Mouse (Mus musculus): ENCODE results near the gene Ube2e1. TPM values are rescaled to one million over a fixed set of nuclear protein-coding genes. Genes with fewer than 3 reads are reported as not detected.

Gene Ube2e1
- total RNA-seq, 1 experiment = 17.0 TPM

DNA sequence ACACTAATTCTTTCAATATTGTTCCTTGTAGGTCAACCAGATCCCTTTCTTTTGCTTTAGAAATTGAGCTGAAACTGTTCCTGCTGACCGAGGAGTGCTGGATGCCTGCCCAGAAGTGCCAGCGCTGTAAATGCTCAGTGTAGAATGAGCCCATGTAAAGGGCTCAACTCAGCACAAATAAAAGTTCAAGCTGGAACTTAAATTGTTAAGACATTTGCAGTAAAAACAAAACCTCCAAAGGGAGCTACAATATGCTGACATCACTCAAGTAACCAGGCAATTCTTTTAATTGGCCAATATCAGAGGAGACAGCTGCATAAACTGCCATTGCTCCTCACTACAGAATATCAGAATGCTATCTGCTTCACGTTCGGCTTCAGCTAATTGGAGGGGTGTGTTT, 68.2 kb downstream of the Ube2e1 start:
- in situ Hi-C loops (cut with MboI; ENCODE audit: low sequenced_read_pairs in 2 of 2, unreplicated experiment in 2 of 2) = no loop called here
- Histone ChIP-seq H3K4me1 (ENCODE audit: control insufficient read depth in 2 of 2, insufficient read depth in 2 of 2, low read length in 2 of 2, poor library complexity in 1 of 2) (0 out of 4 replicates have a peak, but pooled peaks cover 0 to 1% of the 10 kb centered on the region in 2 experiments), H3K36me3 (ENCODE audit: control insufficient read depth, insufficient read depth, low read length, poor library complexity, severe bottlenecking) (peaks cover 3% of the 10 kb centered on the region; the same call in 1 of the 2 replicates), H3K4me3 (ENCODE audit: insufficient read depth in 1 of 2, low read depth in 1 of 2, low read length in 2 of 2, poor library complexity in 1 of 2, severe bottlenecking in 1 of 2) (no peak overlapping the region), H3K9me3 (ENCODE audit: control insufficient read depth, insufficient read depth, low read depth, low read length) (no peaks in the 10 kb centered on the region), H3K9ac (ENCODE audit: insufficient read depth, low read depth, low read length, poor library complexity, severe bottlenecking) (no peak overlapping the region), H3K27ac (ENCODE audit: insufficient read depth, low read depth, low read length, poor library complexity, severe bottlenecking) (no peak overlapping the region)
- TF ChIP-seq MAFK (IDR thresholded peaks at IDR 0.05; ENCODE audit: insufficient read depth, low read depth, low read length) (no peak), HCFC1 (IDR thresholded peaks at IDR 0.05; ENCODE audit: borderline replicate concordance, insufficient read depth, low read length) (no peak), ZC3H11A (IDR thresholded peaks at IDR 0.05; ENCODE audit: borderline replicate concordance, low read depth, low read length) (no peak), CHD2 (IDR thresholded peaks at IDR 0.05; ENCODE audit: low read depth, low read length) (no peak), ZNF384 (IDR thresholded peaks at IDR 0.05; ENCODE audit: low read depth, low read length) (no peak)
- DNase-seq (ENCODE audit: low read depth, low spot score) = no peak

DNA sequence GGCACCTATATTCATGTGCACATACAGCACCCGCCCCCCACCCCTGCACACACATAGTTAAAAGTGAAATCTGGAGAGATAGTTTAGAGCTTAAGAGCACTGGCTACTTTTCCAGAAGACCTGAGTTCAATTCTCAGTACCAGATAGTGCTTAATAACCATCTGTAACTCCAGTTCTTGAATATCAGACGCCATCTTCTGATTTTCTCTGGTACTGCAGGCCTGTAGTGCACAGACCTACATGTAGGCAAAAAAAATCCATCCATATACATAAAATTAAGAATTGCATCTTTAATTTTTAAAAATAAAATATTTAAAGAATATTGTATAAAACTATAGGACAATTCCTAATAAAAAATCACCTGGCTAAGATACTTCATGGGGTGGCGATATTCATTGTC, 70.5 kb downstream of the Ube2e1 start:
- in situ Hi-C loops (cut with MboI; ENCODE audit: low sequenced_read_pairs in 2 of 2, unreplicated experiment in 2 of 2) = no loop called here
- TF ChIP-seq ZC3H11A (IDR thresholded peaks at IDR 0.05; ENCODE audit: borderline replicate concordance, low read depth, low read length) (no peak), HCFC1 (IDR thresholded peaks at IDR 0.05; ENCODE audit: borderline replicate concordance, insufficient read depth, low read length) (no peak), ZNF384 (IDR thresholded peaks at IDR 0.05; ENCODE audit: low read depth, low read length) (0 out of 2 replicates have a peak, but pooled peaks have one; percentile 13), CHD2 (IDR thresholded peaks at IDR 0.05; ENCODE audit: low read depth, low read length) (no peak), MAFK (IDR thresholded peaks at IDR 0.05; ENCODE audit: insufficient read depth, low read depth, low read length) (no peak)

DNA sequence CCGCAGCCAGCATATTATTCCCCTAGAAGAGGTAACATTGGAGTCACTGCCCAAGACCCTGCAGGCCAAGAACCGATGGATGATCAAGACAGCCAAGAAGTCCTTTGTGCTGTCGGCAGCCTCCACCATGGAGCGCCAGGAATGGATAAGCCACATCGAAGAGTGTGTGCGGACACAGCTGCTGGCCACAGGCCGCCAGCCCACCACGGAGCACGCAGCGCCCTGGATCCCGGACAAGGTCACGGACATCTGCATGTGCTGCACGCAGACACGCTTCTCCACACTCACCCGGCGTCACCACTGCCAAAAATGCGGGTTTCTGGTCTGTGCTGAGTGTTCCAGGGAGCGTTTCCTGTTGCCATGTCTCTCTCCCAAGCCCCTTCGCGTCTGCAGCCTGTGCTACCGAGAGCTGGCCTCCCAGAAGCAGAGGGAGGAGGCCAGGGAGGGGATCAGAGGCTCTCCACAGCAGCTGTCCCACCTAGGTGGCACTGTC, 89.0 kb downstream of the Ube2e1 start:
- Histone ChIP-seq H3K4me3 (ENCODE audit: insufficient read depth in 1 of 2, low read depth in 1 of 2, low read length in 2 of 2, poor library complexity in 1 of 2, severe bottlenecking in 1 of 2) (peak overlapping the region; percentile 25 to 41; a peak in 2 of 4 replicates), H3K36me3 (ENCODE audit: control insufficient read depth, insufficient read depth, low read length, poor library complexity, severe bottlenecking) (no peaks in the 10 kb centered on the region), H3K9me3 (ENCODE audit: control insufficient read depth, insufficient read depth, low read depth, low read length) (peaks cover 2% of the 10 kb centered on the region; the same call in 1 of the 2 replicates), H3K9ac (ENCODE audit: insufficient read depth, low read depth, low read length, poor library complexity, severe bottlenecking) (no peak overlapping the region), H3K4me1 (ENCODE audit: control insufficient read depth in 2 of 2, insufficient read depth in 2 of 2, low read length in 2 of 2, poor library complexity in 1 of 2) (no peaks in the 10 kb centered on the region; a peak in 1 of 4 replicates), H3K27ac (ENCODE audit: insufficient read depth, low read depth, low read length, poor library complexity, severe bottlenecking) (no peak overlapping the region)
- no peak for TF ChIP-seq ZC3H11A (IDR thresholded peaks at IDR 0.05; ENCODE audit: borderline replicate concordance, low read depth, low read length)
- TF ChIP-seq CHD2 (IDR thresholded peaks at IDR 0.05; ENCODE audit: low read depth, low read length) = no peak
- TF ChIP-seq HCFC1 (IDR thresholded peaks at IDR 0.05; ENCODE audit: borderline replicate concordance, insufficient read depth, low read length) = no peak
- TF ChIP-seq ZNF384 (IDR thresholded peaks at IDR 0.05; ENCODE audit: low read depth, low read length) = no peak
- no peak for TF ChIP-seq MAFK (IDR thresholded peaks at IDR 0.05; ENCODE audit: insufficient read depth, low read depth, low read length)
- DNase-seq (ENCODE audit: low read depth, low spot score) = no peak
- in situ Hi-C loops (cut with MboI; ENCODE audit: low sequenced_read_pairs in 2 of 2, unreplicated experiment in 2 of 2) = no loop called here

More for the DNA sequence above, 70.5 kb downstream of the Ube2e1 start:
- no peaks in the 10 kb centered on the region for H3K9me3 ChIP-seq (ENCODE audit: control insufficient read depth, insufficient read depth, low read depth, low read length)
- H3K27ac ChIP-seq (ENCODE audit: insufficient read depth, low read depth, low read length, poor library complexity, severe bottlenecking) = no peak overlapping the region
- no peak overlapping the region for H3K4me3 ChIP-seq (ENCODE audit: insufficient read depth in 1 of 2, low read depth in 1 of 2, low read length in 2 of 2, poor library complexity in 1 of 2, severe bottlenecking in 1 of 2)
- H3K4me1 ChIP-seq (ENCODE audit: control insufficient read depth in 2 of 2, insufficient read depth in 2 of 2, low read length in 2 of 2, poor library complexity in 1 of 2) = no peaks in the 10 kb centered on the region
- no peak overlapping the region for H3K9ac ChIP-seq (ENCODE audit: insufficient read depth, low read depth, low read length, poor library complexity, severe bottlenecking)
- DNase-seq (ENCODE audit: low read depth, low spot score) = peak; percentile 15
- no peaks in the 10 kb centered on the region for H3K36me3 ChIP-seq (ENCODE audit: control insufficient read depth, insufficient read depth, low read length, poor library complexity, severe bottlenecking)

DNA sequence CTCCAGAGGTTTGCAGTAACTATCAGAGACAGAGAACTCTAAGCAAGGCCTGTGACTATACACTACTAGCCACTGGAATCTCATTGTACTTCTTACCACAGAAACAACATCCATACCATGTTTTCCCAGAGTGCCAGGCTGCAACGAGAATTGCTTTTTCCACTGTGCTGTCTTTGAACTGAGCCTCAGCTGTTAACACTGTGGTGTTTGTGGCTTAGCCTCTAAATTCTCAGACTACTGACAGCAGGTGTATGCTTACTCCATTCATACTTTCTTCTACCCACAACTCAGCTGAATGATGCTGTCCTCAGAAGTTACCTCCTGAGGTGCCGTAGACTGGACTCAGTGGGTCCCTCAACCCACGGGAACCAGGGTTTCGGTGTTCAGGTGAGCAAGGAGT, 89.9 kb downstream of the Ube2e1 start:
- in situ Hi-C loops (cut with MboI; ENCODE audit: low sequenced_read_pairs in 2 of 2, unreplicated experiment in 2 of 2) = no loop called here
- H3K36me3 ChIP-seq (ENCODE audit: control insufficient read depth, insufficient read depth, low read length, poor library complexity, severe bottlenecking) = no peaks in the 10 kb centered on the region
- DNase-seq (ENCODE audit: low read depth, low spot score) = no peak

More for the DNA sequence above, 89.9 kb downstream of the Ube2e1 start:
- H3K4me1 ChIP-seq (ENCODE audit: control insufficient read depth in 2 of 2, insufficient read depth in 2 of 2, low read length in 2 of 2, poor library complexity in 1 of 2) = no peaks in the 10 kb centered on the region; a peak in 1 of 4 replicates
- H3K4me3 ChIP-seq (ENCODE audit: insufficient read depth in 1 of 2, low read depth in 1 of 2, low read length in 2 of 2, poor library complexity in 1 of 2, severe bottlenecking in 1 of 2) = no peak overlapping the region
- H3K9ac ChIP-seq (ENCODE audit: insufficient read depth, low read depth, low read length, poor library complexity, severe bottlenecking) = no peak overlapping the region
- TF ChIP-seq CHD2 (IDR thresholded peaks at IDR 0.05; ENCODE audit: low read depth, low read length) (no peak), MAFK (IDR thresholded peaks at IDR 0.05; ENCODE audit: insufficient read depth, low read depth, low read length) (no peak), ZC3H11A (IDR thresholded peaks at IDR 0.05; ENCODE audit: borderline replicate concordance, low read depth, low read length) (no peak), HCFC1 (IDR thresholded peaks at IDR 0.05; ENCODE audit: borderline replicate concordance, insufficient read depth, low read length) (no peak), ZNF384 (IDR thresholded peaks at IDR 0.05; ENCODE audit: low read depth, low read length) (no peak)
- no peak overlapping the region for H3K27ac ChIP-seq (ENCODE audit: insufficient read depth, low read depth, low read length, poor library complexity, severe bottlenecking)
- peaks cover 2% of the 10 kb centered on the region; the same call in 1 of the 2 replicates for H3K9me3 ChIP-seq (ENCODE audit: control insufficient read depth, insufficient read depth, low read depth, low read length)
